Mouse (Mus musculus) hindbrain, embryonic 12.5 days (tissue): ENCODE data around the gene Adamtsl1. TPM values are rescaled to one million over a fixed set of nuclear protein-coding genes. Genes with fewer than 3 reads are reported as not detected.

ENCODE experiments used
- ATAC-seq: fragments of 200-750 bp; cut with Nextera tagmentation; 2 replicates; pipeline ENCODE4 v1.8.0; 2017; ENCODE audit warnings: moderate TSS enrichment; ENCODE audit not compliant: low FRiP score
- H3K27ac ChIP-seq: fragments of 300-500 bp; sonication (generic); 2 replicates; pipeline ENCODE4 v1.5.1; 2016; ENCODE audit warnings: mild to moderate bottlenecking
- H3K27me3 ChIP-seq: fragments of 300-500 bp; sonication (generic); 2 replicates; pipeline ENCODE4 v1.6.1; 2016; ENCODE audit warnings: mild to moderate bottlenecking
- H3K36me3 ChIP-seq: fragments of 300-500 bp; sonication (generic); 2 replicates; pipeline ENCODE4 v1.6.1; 2016; ENCODE audit warnings: mild to moderate bottlenecking
- H3K4me1 ChIP-seq: fragments of 300-500 bp; sonication (generic); 2 replicates; pipeline ENCODE4 v1.6.1; 2016
- H3K4me2 ChIP-seq: fragments of 300-500 bp; sonication (generic); replicated peaks from 2 replicates; pipeline ENCODE4 v1.6.1; 2016; ENCODE audit warnings: mild to moderate bottlenecking
- H3K4me3 ChIP-seq: fragments of 300-500 bp; sonication (generic); 2 replicates; pipeline ENCODE4 v1.5.1; 2016; ENCODE audit warnings: mild to moderate bottlenecking
- H3K9ac ChIP-seq: fragments of 300-500 bp; sonication (generic); 2 replicates; pipeline ENCODE4 v1.6.1; 2016; ENCODE audit warnings: mild to moderate bottlenecking, moderate library complexity
- H3K9me3 ChIP-seq: fragments of 300-500 bp; sonication (generic); replicated peaks from 2 replicates; pipeline ENCODE4 v1.6.1; 2016; ENCODE audit warnings: mild to moderate bottlenecking
- WGBS: fragments of 180-500 bp; shearing (Covaris S2); methylation state at CpG from one replicate; pipeline ENCODE4 v1.1.7; 2016; 5-methylcytosine and 5-hydroxymethylcytosine counted together
- polyA plus RNA-seq: library from polyadenylated mRNA; unstranded; fragments of >200 nt; fragmentation: Nextera tagmentation; extraction: Ambion mirVana; gene quantifications from 2 replicates; pipeline ENCODE4 v1.2.1, GENCODE M21; 2016

Gene Adamtsl1
- polyA plus RNA-seq, 1 experiment from 2014 or later = 28.0 TPM

GRCm38 (mm10) chr4:86040921-86041320 is 526.9 kb downstream of the Adamtsl1 start:
- H3K27me3 ChIP-seq = no peaks in the 10 kb centered on the region
- H3K9ac ChIP-seq = no peak overlapping the region
- no peaks in the 10 kb centered on the region for H3K9me3 ChIP-seq
- 42% methylated on average over 8 of the region's 8 CpGs for WGBS
- H3K36me3 ChIP-seq = no peaks in the 10 kb centered on the region
- H3K4me1 ChIP-seq = peaks cover 7% of the 10 kb centered on the region; the same call in 1 of the 2 replicates
- no peak for ATAC-seq
- no peak overlapping the region for H3K4me3 ChIP-seq
- H3K4me2 ChIP-seq = no peak overlapping the region
- no peak overlapping the region for H3K27ac ChIP-seq

DNA sequence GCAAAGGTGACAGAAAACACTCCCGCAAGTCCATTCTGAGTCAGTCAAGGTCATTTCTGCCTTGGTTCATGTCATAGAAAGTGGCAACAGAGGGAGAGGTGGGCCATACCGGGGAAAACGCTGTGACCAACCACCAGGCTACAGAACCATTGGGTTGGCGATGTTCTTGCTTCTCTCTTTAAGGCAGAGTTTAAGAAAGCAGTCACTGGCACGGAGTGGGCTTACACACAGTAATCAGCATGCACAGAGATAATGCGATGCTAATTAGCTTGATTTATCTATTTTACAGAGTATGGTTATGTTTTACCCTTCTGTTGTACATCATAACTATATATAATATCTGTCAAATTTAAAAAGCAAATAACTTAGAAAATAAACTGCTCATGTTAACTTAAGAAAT is 531.5 kb downstream of the Adamtsl1 start:
- WGBS = 91% methylated on average over 6 of the region's 6 CpGs
- no peaks in the 10 kb centered on the region for H3K36me3 ChIP-seq
- H3K9ac ChIP-seq = no peak overlapping the region
- H3K4me1 ChIP-seq = peaks cover 8% of the 10 kb centered on the region; the same call in 1 of the 2 replicates
- ATAC-seq = no peak
- H3K27me3 ChIP-seq = no peaks in the 10 kb centered on the region
- no peak overlapping the region for H3K4me2 ChIP-seq
- no peak overlapping the region for H3K4me3 ChIP-seq
- no peaks in the 10 kb centered on the region for H3K9me3 ChIP-seq
- no peak overlapping the region for H3K27ac ChIP-seq

DNA sequence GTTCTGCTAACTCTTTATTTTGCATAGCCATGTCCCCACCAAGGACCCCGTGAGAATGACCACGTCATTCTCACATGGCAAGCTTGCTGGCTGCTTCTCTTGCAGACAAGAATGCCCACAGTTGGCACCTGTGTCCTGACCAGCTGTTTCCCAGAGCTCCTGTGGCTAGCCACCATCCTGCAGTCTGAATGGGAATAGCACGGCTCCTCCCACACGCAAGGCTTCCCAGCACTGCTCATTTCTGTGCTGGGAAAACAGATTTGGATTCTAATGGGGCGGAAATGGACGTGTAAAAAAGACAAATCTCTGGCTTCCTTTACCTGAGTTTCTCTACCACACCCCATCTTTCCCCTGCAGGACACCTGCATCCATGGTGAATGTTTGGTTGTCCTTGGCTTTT is 531.9 kb downstream of the Adamtsl1 start:
- 56% methylated on average over 6 of the region's 6 CpGs for WGBS
- H3K4me1 ChIP-seq = peaks cover 7% of the 10 kb centered on the region; the same call in 1 of the 2 replicates
- H3K27me3 ChIP-seq = no peaks in the 10 kb centered on the region
- H3K36me3 ChIP-seq = no peaks in the 10 kb centered on the region
- no peak overlapping the region for H3K4me2 ChIP-seq
- H3K9me3 ChIP-seq = no peaks in the 10 kb centered on the region
- H3K9ac ChIP-seq = no peak overlapping the region
- no peak overlapping the region for H3K27ac ChIP-seq
- H3K4me3 ChIP-seq = no peak overlapping the region
- peak; percentile 50; the same call in 1 of the 2 replicates for ATAC-seq

DNA sequence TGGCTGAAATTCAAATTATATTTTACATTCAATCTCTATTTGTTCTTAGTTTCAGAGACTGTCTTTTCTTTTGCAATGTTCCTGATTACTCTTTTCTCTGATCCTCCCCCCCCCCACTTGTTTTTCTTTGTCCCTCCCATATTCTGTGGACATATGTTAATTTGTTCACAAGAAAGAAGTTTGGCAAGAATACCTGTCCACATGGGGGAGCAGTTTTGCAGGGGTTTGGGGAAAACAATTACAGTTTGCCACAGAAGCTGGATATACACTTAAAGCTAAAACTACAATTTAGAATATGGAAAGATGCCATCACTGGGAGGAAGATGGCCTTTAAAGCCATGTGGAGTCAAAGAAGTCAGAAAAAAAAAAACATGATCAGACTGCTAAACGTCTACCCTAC is 532.9 kb downstream of the Adamtsl1 start:
- WGBS = 86% methylated on average over 1 of the region's 1 CpGs
- no peak overlapping the region for H3K27ac ChIP-seq
- H3K4me2 ChIP-seq = no peak overlapping the region
- H3K4me3 ChIP-seq = no peak overlapping the region
- H3K4me1 ChIP-seq = peaks cover 3% of the 10 kb centered on the region; the same call in 1 of the 2 replicates
- no peaks in the 10 kb centered on the region for H3K27me3 ChIP-seq
- H3K36me3 ChIP-seq = no peaks in the 10 kb centered on the region
- H3K9ac ChIP-seq = no peak overlapping the region
- ATAC-seq = no peak
- no peaks in the 10 kb centered on the region for H3K9me3 ChIP-seq

DNA sequence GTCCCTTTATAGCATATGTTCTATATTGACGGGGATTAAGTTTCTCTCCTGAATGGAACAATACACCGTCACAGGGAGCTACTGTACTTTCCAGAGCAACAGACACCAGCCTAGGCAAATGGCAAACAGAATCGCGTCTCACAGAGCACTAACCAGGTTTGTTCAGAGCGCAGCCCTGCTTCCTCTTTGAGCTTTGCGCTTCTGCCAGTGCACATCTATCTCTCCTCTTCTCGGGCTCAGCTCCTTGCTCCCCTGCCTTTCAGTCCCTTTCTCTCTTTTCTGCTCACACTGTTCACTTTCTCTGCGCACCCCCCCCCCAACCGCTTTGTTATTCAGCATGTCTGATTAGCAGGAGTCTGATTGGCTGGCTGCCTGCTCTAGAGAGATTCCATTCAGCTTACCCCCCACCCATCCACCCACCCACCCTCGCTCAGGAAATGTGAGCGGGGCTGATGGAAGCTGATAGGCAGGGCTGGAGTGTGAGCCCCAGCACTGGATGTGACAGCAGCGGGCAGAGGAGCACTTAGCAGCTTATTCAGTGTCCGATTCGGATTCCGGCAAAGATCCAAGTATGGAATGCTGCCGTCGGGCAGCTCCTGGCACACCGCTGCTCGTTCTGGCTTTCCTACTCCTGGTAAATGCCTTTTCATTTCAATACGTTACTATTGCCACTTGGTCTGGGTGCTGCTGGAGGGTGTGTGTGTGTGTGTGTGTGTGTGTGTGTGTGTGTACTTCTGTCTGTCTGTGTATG is 539.7 kb downstream of the Adamtsl1 start:
- Histone ChIP-seq H3K4me2 (peak overlapping the region; percentile 62), H3K9me3 (no peaks in the 10 kb centered on the region), H3K27me3 (no peaks in the 10 kb centered on the region), H3K27ac (peak overlapping the region; percentile 73), H3K4me3 (peak overlapping the region; percentile 45), H3K36me3 (no peaks in the 10 kb centered on the region), H3K9ac (peak overlapping the region; percentile 60), H3K4me1 (peaks cover 4% of the 10 kb centered on the region)
- 0% methylated on average over 19 of the region's 20 CpGs for WGBS
- peak; percentile 99 for ATAC-seq

- H3K4me2 ChIP-seq = no peak overlapping the region
- H3K27ac ChIP-seq = no peak overlapping the region
- H3K4me1 ChIP-seq = no peaks in the 10 kb centered on the region
- H3K4me3 ChIP-seq = no peak overlapping the region
- no peaks in the 10 kb centered on the region for H3K9me3 ChIP-seq
- no peaks in the 10 kb centered on the region for H3K27me3 ChIP-seq
- H3K9ac ChIP-seq = no peak overlapping the region
- no peaks in the 10 kb centered on the region for H3K36me3 ChIP-seq
- no peak for ATAC-seq
- 87% methylated on average over 4 of the region's 4 CpGs for WGBS
Measured at GRCm38 (mm10) chr4:86060614-86061013, 546.6 kb downstream of the Adamtsl1 start.

DNA sequence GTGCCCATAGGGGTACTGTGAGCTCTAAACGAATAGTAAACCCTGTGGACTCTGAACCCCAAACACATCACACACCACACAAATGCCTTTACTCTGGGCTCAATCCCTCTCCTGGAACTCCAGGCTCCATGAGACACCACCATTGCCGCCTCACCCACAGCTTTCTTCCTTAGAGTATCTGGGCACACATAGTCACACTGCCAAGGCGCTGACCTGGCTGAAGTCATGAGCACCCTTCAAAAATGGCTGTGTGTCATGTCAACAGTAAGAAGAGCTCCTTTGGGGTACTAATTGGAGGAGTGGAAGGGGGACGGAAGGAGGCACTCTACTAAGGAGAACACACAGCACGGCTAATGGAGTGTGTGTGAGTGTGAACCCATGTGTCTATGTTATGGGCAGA is 554.4 kb downstream of the Adamtsl1 start:
- Histone ChIP-seq H3K27ac (peak overlapping the region; percentile 72; the same call in 1 of the 2 replicates), H3K4me2 (no peak overlapping the region), H3K36me3 (no peaks in the 10 kb centered on the region), H3K9me3 (no peaks in the 10 kb centered on the region), H3K4me1 (peaks cover 9% of the 10 kb centered on the region; the same call in 1 of the 2 replicates), H3K27me3 (no peaks in the 10 kb centered on the region), H3K4me3 (no peak overlapping the region), H3K9ac (no peak overlapping the region)
- 85% methylated on average over 5 of the region's 5 CpGs for WGBS
- ATAC-seq = no peak

- Histone ChIP-seq H3K4me3 (no peak overlapping the region), H3K4me1 (peaks cover 9% of the 10 kb centered on the region; the same call in 1 of the 2 replicates), H3K27me3 (no peaks in the 10 kb centered on the region), H3K4me2 (no peak overlapping the region), H3K27ac (peak overlapping the region; percentile 72), H3K36me3 (no peaks in the 10 kb centered on the region), H3K9ac (no peak overlapping the region), H3K9me3 (no peaks in the 10 kb centered on the region)
- 54% methylated on average over 13 of the region's 13 CpGs for WGBS
- peak; percentile 83 for ATAC-seq
Measured at GRCm38 (mm10) chr4:86068875-86069718, 555.1 kb downstream of the Adamtsl1 start.

DNA sequence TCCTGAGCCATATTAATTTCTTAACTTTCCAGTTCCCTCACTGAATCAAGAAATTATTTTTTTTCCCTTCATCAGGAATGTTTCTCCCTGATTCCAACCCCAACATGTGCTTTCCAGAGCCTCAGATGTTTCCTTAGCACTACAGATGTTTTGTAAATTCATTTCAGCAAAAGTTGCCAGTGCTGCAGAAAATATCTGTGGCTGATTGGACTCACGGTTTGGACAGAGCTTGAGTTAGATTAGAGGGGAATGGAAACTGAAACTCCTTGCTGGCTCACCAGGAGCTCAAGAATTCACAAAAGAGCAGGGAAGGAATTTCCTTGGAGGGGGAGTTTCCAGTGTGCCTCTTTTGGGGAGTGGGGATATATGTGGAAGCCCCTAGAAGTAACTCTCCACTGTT is 560.9 kb downstream of the Adamtsl1 start:
- Histone ChIP-seq H3K9me3 (no peaks in the 10 kb centered on the region), H3K27ac (no peak overlapping the region), H3K4me1 (peaks cover 5% of the 10 kb centered on the region; the same call in 1 of the 2 replicates), H3K27me3 (no peaks in the 10 kb centered on the region), H3K4me3 (no peak overlapping the region), H3K36me3 (no peaks in the 10 kb centered on the region), H3K9ac (no peak overlapping the region), H3K4me2 (no peak overlapping the region)
- no peak for ATAC-seq
- WGBS = 25% methylated on average over 1 of the region's 1 CpGs

- ATAC-seq = no peak
- Histone ChIP-seq H3K36me3 (no peaks in the 10 kb centered on the region), H3K4me2 (no peak overlapping the region), H3K27me3 (no peaks in the 10 kb centered on the region), H3K9me3 (no peaks in the 10 kb centered on the region), H3K9ac (no peak overlapping the region), H3K4me3 (no peak overlapping the region), H3K27ac (no peak overlapping the region), H3K4me1 (no peaks in the 10 kb centered on the region)
- WGBS = 91% methylated on average over 2 of the region's 2 CpGs
Measured at GRCm38 (mm10) chr4:86077355-86077754, 563.4 kb downstream of the Adamtsl1 start.

DNA sequence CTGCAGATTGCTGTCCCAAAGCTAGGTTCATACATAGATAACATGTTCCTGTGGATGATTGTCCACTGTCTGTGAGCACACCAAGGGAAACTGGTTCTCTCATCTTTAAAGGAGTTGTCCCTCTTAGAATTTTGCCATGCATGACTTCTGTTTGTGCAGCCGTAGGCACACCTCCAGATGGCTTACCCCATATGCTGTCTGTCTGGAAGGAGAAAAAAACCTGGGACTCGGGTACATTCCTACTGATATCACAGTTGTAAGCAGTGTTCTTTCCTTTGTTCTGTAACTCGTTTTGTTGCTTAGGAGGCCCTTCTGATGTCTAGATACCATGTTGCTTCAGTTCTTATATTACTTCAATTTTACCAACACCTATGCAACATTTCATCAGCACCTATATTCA is 563.9 kb downstream of the Adamtsl1 start:
- Histone ChIP-seq H3K9me3 (no peaks in the 10 kb centered on the region), H3K27me3 (no peaks in the 10 kb centered on the region), H3K4me1 (no peaks in the 10 kb centered on the region), H3K36me3 (no peaks in the 10 kb centered on the region), H3K4me2 (no peak overlapping the region), H3K27ac (no peak overlapping the region), H3K4me3 (no peak overlapping the region), H3K9ac (no peak overlapping the region)
- 72% methylated on average over 3 of the region's 3 CpGs for WGBS
- ATAC-seq = no peak

DNA sequence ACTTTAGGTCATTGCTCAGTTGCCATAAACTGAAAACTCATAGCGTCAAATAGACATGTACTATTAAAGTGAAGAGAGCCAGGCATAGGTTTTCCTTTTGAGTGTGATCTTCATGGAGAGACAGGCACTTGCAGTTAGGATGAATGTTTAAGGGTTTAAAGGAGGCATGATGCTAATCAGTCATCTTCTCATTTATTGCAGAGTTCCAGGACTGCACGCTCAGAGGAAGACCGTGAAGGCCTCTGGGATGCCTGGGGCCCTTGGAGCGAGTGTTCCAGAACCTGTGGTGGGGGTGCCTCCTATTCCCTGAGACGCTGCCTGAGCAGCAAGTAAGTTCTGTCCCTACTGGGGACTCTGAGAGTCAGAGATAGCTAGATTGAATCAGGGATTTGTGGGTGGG is 573.5 kb downstream of the Adamtsl1 start:
- no peaks in the 10 kb centered on the region for H3K27me3 ChIP-seq
- no peak overlapping the region for H3K27ac ChIP-seq
- no peak overlapping the region for H3K4me2 ChIP-seq
- H3K4me3 ChIP-seq = no peak overlapping the region
- no peak overlapping the region for H3K9ac ChIP-seq
- 90% methylated on average over 5 of the region's 5 CpGs for WGBS
- H3K36me3 ChIP-seq = no peaks in the 10 kb centered on the region
- H3K9me3 ChIP-seq = no peaks in the 10 kb centered on the region
- H3K4me1 ChIP-seq = peaks cover 4% of the 10 kb centered on the region; the same call in 1 of the 2 replicates
- ATAC-seq = no peak
